Mouse (Mus musculus) forebrain, embryonic 14.5 days (tissue): ENCODE results near the gene Fancd2. TPM values are rescaled to one million over a fixed set of nuclear protein-coding genes. Genes with fewer than 3 reads are reported as not detected.

Experiments used
- ATAC-seq: fragments of 200-750 bp; cut with Nextera tagmentation; 2 replicates; pipeline ENCODE4 v1.8.0; 2017; ENCODE audit warnings: mild to moderate bottlenecking, moderate library complexity
- DNase-seq: peaks from one replicate; pipeline ENCODE4 v3.0.0-alpha.2; 2015; ENCODE audit warnings: low spot score
- H3K27ac ChIP-seq: fragments of 300-500 bp; sonication (generic); 2 replicates; pipeline ENCODE4 v1.5.1; 2014; ENCODE audit warnings: low read depth, mild to moderate bottlenecking, control low read depth, low read length, moderate library complexity
- H3K27me3 ChIP-seq: fragments of 300-500 bp; sonication (generic); replicated peaks from 2 replicates; pipeline ENCODE4 v1.6.1; 2014; ENCODE audit warnings: low read length, control low read depth, mixed read lengths; ENCODE audit not compliant: control insufficient read depth, insufficient read depth
- H3K36me3 ChIP-seq: fragments of 300-500 bp; sonication (generic); 2 replicates; pipeline ENCODE4 v1.6.1; 2014; ENCODE audit warnings: low read length, control low read depth; ENCODE audit not compliant: control insufficient read depth, insufficient read depth
- H3K4me1 ChIP-seq: fragments of 300-500 bp; sonication (generic); 2 replicates; pipeline ENCODE4 v1.6.1; 2014; ENCODE audit warnings: antibody characterized with exemption, low read length, control low read depth; ENCODE audit not compliant: control insufficient read depth, insufficient read depth
- H3K4me2 ChIP-seq: fragments of 300-500 bp; sonication (generic); 2 replicates; pipeline ENCODE4 v1.6.1; 2014; ENCODE audit warnings: mild to moderate bottlenecking, control low read depth, low read length
- H3K4me3 ChIP-seq: fragments of 300-500 bp; sonication (generic); 2 replicates; pipeline ENCODE4 v1.5.1; 2014; ENCODE audit warnings: low read depth, low read length, control low read depth
- H3K9ac ChIP-seq: fragments of 300-500 bp; sonication (generic); 2 replicates; pipeline ENCODE4 v1.6.1; 2014; ENCODE audit warnings: mild to moderate bottlenecking, low read length, control low read depth, moderate library complexity
- H3K9me3 ChIP-seq: fragments of 300-500 bp; sonication (generic); replicated peaks from 2 replicates; pipeline ENCODE4 v1.6.1; 2016; ENCODE audit warnings: low read length, control low read depth, mixed read lengths; ENCODE audit not compliant: control insufficient read depth
- WGBS: fragments of 180-500 bp; shearing (Covaris S2); extraction: QIAGEN DNeasy Blood & Tissue Kit; methylation state at CpG from one replicate; pipeline ENCODE4 v1.1.7; 2014; 5-methylcytosine and 5-hydroxymethylcytosine counted together
- polyA plus RNA-seq: library from polyadenylated mRNA; unstranded; fragments of >200 nt; fragmentation: Nextera tagmentation; extraction: Ambion mirVana; gene quantifications from 2 replicates; pipeline ENCODE4 v1.2.1, GENCODE M21; 2014

Gene Fancd2
- polyA plus RNA-seq, 1 experiment from 2014 or later: 5.8 TPM

- Histone ChIP-seq H3K36me3 (peaks cover 55% of the 10 kb centered on the region), H3K4me2 (no peak overlapping the region), H3K9me3 (no peaks in the 10 kb centered on the region), H3K4me1 (no peaks in the 10 kb centered on the region), H3K27me3 (no peaks in the 10 kb centered on the region), H3K9ac (no peak overlapping the region), H3K27ac (no peak overlapping the region), H3K4me3 (no peak overlapping the region)
- ATAC-seq (no peak), DNase-seq (no peak)
- WGBS: 97% methylated on average over 8 of the region's 8 CpGs
These were observed 80.9 kb downstream of the Fancd2 start for GRCm38 (mm10) chr6:113612258-113612969.

- no peak overlapping the region for H3K4me3 ChIP-seq
- no peaks in the 10 kb centered on the region for H3K4me1 ChIP-seq
- H3K27me3 ChIP-seq: no peaks in the 10 kb centered on the region
- ATAC-seq: no peak
- 98% methylated on average over 7 of the region's 7 CpGs for WGBS
- no peaks in the 10 kb centered on the region for H3K9me3 ChIP-seq
- peaks cover 59% of the 10 kb centered on the region for H3K36me3 ChIP-seq
- no peak overlapping the region for H3K4me2 ChIP-seq
- no peak for DNase-seq
- H3K27ac ChIP-seq: no peak overlapping the region
- no peak overlapping the region for H3K9ac ChIP-seq
These were observed 82.7 kb downstream of the Fancd2 start for GRCm38 (mm10) chr6:113614152-113614551.

GRCm38 (mm10) chr6:113614997-113615396, 83.5 kb downstream of the Fancd2 start:
- H3K9ac ChIP-seq: no peak overlapping the region
- DNase-seq (no peak), ATAC-seq (no peak)
- H3K27ac ChIP-seq: no peak overlapping the region
- no peaks in the 10 kb centered on the region for H3K4me1 ChIP-seq
- H3K4me3 ChIP-seq: no peak overlapping the region
- peaks cover 59% of the 10 kb centered on the region for H3K36me3 ChIP-seq
- no peaks in the 10 kb centered on the region for H3K9me3 ChIP-seq
- WGBS: 98% methylated on average over 8 of the region's 8 CpGs
- H3K4me2 ChIP-seq: no peak overlapping the region
- H3K27me3 ChIP-seq: no peaks in the 10 kb centered on the region

- Histone ChIP-seq H3K4me2 (no peak overlapping the region), H3K9ac (no peak overlapping the region), H3K4me3 (no peak overlapping the region), H3K9me3 (no peaks in the 10 kb centered on the region), H3K4me1 (no peaks in the 10 kb centered on the region), H3K36me3 (peaks cover 59% of the 10 kb centered on the region), H3K27me3 (no peaks in the 10 kb centered on the region), H3K27ac (no peak overlapping the region)
- WGBS: 97% methylated on average over 4 of the region's 4 CpGs
- ATAC-seq: no peak
- DNase-seq: no peak
These were observed 84.0 kb downstream of the Fancd2 start for GRCm38 (mm10) chr6:113615489-113615888.

GRCm38 (mm10) chr6:113623386-113623785, 91.9 kb downstream of the Fancd2 start:
- Histone ChIP-seq H3K9me3 (no peaks in the 10 kb centered on the region), H3K9ac (peak overlapping the region; percentile 88; the same call in 1 of the 2 replicates), H3K4me2 (peak overlapping the region; percentile 80), H3K36me3 (peaks cover 9% of the 10 kb centered on the region), H3K27ac (peak overlapping the region; percentile 74; the same call in 1 of the 2 replicates), H3K4me1 (peaks cover 13% of the 10 kb centered on the region), H3K4me3 (peak overlapping the region; percentile 77), H3K27me3 (no peaks in the 10 kb centered on the region)
- ATAC-seq (peak; percentile 22; the same call in 1 of the 2 replicates), DNase-seq (no peak)
- WGBS: 71% methylated on average over 5 of the region's 5 CpGs

GRCm38 (mm10) chr6:113623941-113624751, 92.7 kb downstream of the Fancd2 start, which contains the start of gene Vhl:
Gene Vhl, plus strand, starts transcription at chr6:113623959.
- peak; percentile 88 for ATAC-seq
- Histone ChIP-seq H3K27me3 (no peaks in the 10 kb centered on the region), H3K4me3 (peak within 1 kb of the TSS; percentile 77), H3K36me3 (peaks cover 14% of the 10 kb centered on the region), H3K9ac (peak within 1 kb of the TSS; percentile 88), H3K9me3 (no peaks in the 10 kb centered on the region), H3K4me1 (peaks cover 13% of the 10 kb centered on the region), H3K27ac (peak within 1 kb of the TSS; percentile 74), H3K4me2 (peak within 1 kb of the TSS; percentile 80)
- peak; percentile 86 for DNase-seq
- WGBS: under 1% methylated on average over 54 of the region's 76 CpGs

GRCm38 (mm10) chr6:113624989-113625770, 93.7 kb downstream of the Fancd2 start:
- Histone ChIP-seq H3K27ac (no peak overlapping the region), H3K36me3 (peaks cover 24% of the 10 kb centered on the region), H3K4me1 (peaks cover 13% of the 10 kb centered on the region), H3K4me3 (peak overlapping the region; percentile 77), H3K9ac (peak overlapping the region; percentile 88), H3K4me2 (peak overlapping the region; percentile 80), H3K27me3 (no peaks in the 10 kb centered on the region), H3K9me3 (no peaks in the 10 kb centered on the region)
- ATAC-seq (no peak), DNase-seq (peak; percentile 42)
- 42% methylated on average over 5 of the region's 5 CpGs for WGBS

GRCm38 (mm10) chr6:113630322-113630721, 98.8 kb downstream of the Fancd2 start:
- Histone ChIP-seq H3K27ac (no peak overlapping the region), H3K36me3 (peaks cover 49% of the 10 kb centered on the region), H3K4me2 (no peak overlapping the region), H3K27me3 (no peaks in the 10 kb centered on the region), H3K4me3 (no peak overlapping the region), H3K9ac (no peak overlapping the region), H3K4me1 (peaks cover 6% of the 10 kb centered on the region; the same call in 1 of the 2 replicates), H3K9me3 (no peaks in the 10 kb centered on the region)
- ATAC-seq (no peak), DNase-seq (no peak)
- WGBS: 84% methylated on average over 5 of the region's 5 CpGs
